Mouse (Mus musculus) cerebellum, postnatal 36 days (tissue): ENCODE measurements around the gene Arid2.
"Not testable (repeated sequence)": the region's sequence is repeated elsewhere in the genome, so short reads cannot be mapped to it uniquely, and the experiment has no call there.

Source experiments
- DNase-seq, 2 experiments: peaks; one replicate each; pipeline ENCODE4 v3.0.0; 2021 to 2022; ENCODE audit warnings: mixed read lengths in 2 of 2

Gene Arid2

DNA sequence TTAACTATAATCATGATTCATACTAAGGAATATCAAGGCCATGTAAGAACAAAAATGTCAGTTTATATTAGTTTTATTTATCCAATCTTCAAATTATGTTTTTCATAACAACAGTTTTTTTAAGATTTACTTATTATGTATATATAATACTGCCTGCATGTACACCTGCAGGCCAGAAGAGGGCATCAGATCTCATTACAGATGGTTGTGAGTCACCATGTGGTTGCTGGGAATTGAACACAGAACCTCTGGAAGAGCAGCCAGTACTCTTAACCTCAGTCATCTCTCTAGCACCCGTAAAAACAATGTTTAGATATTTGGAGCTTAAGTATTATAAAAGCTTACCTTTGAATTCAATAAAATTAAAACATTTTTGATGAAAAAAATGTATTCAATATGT is 146.9 kb downstream of the Arid2 start:
- DNase-seq = no peak

DNA sequence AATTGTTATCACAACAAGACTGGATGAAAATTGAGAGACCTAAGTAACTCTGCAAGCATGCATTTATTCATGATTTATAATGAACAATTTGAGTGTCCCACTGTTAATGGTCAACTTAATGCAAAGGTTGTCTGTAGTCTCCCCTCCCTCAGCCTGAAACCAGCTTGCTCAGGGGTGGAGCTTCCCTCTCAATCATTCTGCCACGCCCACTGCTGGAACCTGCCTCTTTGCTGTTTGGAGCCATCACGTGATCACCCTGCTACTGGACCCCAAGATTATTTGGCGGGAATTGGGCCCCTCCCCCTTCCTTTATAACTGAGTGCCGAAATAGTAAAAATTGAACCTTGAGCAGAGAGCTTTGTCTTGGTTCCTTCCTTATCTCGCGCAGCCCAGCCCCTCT is 154.2 kb downstream of the Arid2 start:
- DNase-seq = not testable (repeated sequence)

DNA sequence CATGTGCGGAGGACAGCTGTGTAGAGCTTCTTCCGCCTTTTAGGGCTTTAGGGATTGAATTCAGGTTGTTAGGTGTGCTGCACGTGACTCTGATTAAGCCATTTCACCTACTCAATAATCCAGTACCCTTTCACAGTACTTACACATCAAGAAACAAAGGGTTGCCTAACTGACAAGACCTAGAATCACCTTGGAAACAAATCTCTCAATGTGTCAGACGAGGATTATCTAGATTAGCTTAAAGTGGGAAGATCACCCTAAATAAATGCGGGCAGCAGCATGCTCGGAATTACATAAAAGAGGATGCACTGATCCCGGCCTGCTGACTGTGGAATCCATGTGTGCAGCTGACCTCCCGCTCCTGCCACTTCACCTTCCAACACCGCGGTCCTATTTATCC is 159.5 kb downstream of the Arid2 start:
- DNase-seq = no peak

DNA sequence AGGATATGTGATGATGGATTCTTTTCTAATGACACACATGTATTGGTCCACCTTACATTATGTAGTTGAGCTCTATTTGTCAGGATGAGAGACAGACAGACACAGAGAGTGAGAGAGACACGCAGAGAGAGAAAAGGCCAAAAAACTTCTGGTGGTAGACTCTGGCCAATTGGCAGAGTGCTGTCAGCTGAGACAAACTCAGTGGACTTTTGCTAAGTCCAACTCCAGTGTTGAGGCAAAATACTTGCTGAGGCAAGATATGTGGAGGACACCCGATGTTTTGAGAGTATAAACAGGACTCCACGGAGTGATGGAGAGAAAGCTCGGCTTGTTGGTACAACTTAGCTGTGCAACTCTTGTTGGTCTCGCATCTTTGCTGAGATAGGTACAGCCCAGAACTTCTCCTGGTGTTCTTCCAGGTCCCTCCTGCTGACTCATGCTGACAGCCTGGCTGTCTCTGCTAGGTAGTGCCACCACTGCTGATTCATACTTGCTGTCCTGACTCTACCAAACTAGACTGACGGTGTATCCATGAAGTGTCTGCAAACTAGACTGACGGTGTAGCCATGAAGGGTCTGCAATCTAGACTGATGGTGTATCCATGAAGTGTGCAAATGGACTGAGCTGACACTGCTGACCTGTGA is 161.5 kb downstream of the Arid2 start:
- peak in 1 of 2 experiments; percentile 21 for DNase-seq

DNA sequence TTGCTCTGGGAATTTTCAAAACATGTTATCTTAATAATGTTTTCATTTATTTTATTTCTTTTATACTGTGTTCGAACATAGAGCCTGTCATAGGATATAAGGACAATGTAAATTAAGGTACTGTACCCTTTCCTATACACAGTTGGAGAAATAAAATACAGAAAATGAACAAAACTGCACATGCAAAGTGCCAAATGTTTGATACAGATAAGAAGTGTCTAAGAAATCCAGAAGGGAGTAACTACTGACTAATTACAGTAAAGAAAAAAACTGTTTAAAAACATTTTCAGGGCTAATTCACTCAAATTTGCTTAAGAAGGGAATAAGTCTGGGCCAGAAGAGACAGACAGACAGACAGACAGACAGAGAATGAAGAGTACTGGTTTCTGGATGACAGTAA is 166.0 kb downstream of the Arid2 start:
- DNase-seq = no peak
